Mouse (Mus musculus) testis, adult 2 months (tissue): ENCODE measurements around the gene Ccl22. TPM values are rescaled to one million over a fixed set of nuclear protein-coding genes. Genes with fewer than 3 reads are reported as not detected.

ENCODE experiments used
- H3K27ac ChIP-seq: fragments of 200-500 bp; 2 replicates; pipeline ENCODE4 v1.5.1; 2012; ENCODE audit warnings: low read depth, low read length; ENCODE audit not compliant: control insufficient read depth, insufficient read depth
- H3K27me3 ChIP-seq: fragments of 200-500 bp; 2 replicates; pipeline ENCODE4 v1.6.1; 2012; ENCODE audit warnings: mild to moderate bottlenecking, low read length, moderate library complexity; ENCODE audit not compliant: control insufficient read depth, insufficient read depth
- H3K36me3 ChIP-seq: fragments of 200-500 bp; 2 replicates; pipeline ENCODE4 v1.6.1; 2012; ENCODE audit warnings: mild to moderate bottlenecking, low read length; ENCODE audit not compliant: control insufficient read depth, insufficient read depth
- H3K4me1 ChIP-seq: fragments of 200-500 bp; 2 replicates; pipeline ENCODE4 v1.6.1; 2012; ENCODE audit warnings: low read length; ENCODE audit not compliant: control insufficient read depth, insufficient read depth
- H3K4me3 ChIP-seq: fragments of 200-500 bp; 2 replicates; pipeline ENCODE4 v1.5.1; 2012; ENCODE audit warnings: low read depth, mild to moderate bottlenecking, low read length, moderate library complexity, mixed read lengths; ENCODE audit not compliant: control insufficient read depth
- CTCF ChIP-seq: fragments of 200-500 bp; IDR thresholded peaks from 2 replicates; pipeline ENCODE4 v1.5.1; 2012; ENCODE audit warnings: low read depth, mild to moderate bottlenecking, inconsistent platforms, low read length, moderate library complexity; ENCODE audit not compliant: control insufficient read depth, insufficient read depth, insufficient replicate concordance
- POLR2A ChIP-seq: fragments of 200-500 bp; IDR thresholded peaks from 2 replicates; pipeline ENCODE4 v1.6.1; 2012; ENCODE audit warnings: low read depth, mild to moderate bottlenecking, inconsistent platforms, low read length, moderate library complexity; ENCODE audit not compliant: control insufficient read depth
- polyA plus RNA-seq: library from polyadenylated mRNA; depleted of rRNA; stranded (reverse); fragments of >200 nt; gene quantifications from 2 replicates; pipeline ENCODE4 v1.2.3, GENCODE M21; 2012

The Ccl22 gene
- polyA plus RNA-seq, 1 experiment: 9.5 TPM

DNA sequence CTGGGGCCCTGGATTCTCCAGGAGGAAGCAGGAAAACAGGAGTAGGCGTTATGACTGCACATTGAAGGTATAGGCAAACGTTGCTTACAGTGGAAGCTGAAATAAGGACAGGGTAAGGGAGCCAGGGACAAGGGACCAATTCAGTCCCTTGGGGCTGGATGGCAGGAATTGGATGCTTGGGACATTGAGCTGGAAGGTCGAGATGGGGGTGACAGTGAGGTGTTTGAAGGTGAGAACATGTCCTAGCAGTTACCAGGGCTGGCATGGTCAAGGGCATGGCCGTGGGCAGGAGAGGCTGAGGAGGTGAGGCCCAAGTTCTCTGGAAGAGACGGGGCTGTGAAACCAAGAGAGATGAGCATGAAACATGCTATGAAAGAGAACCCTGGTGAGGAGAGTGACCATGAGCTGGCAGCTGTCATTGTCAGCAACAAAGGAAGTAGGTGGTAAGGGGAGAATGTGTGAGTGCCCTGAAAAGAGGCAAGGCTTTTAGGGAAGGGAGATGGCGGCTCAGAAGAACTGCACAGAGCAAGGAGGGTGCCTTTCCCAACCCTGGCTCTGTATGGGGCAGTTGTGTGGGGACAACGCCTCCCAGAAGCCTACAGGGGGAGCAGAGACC, 10.5 kb upstream of the Ccl22 start:
- no peak overlapping the region for H3K27ac ChIP-seq
- H3K36me3 ChIP-seq: no peaks in the 10 kb centered on the region
- H3K27me3 ChIP-seq: no peaks in the 10 kb centered on the region
- H3K4me3 ChIP-seq: no peak overlapping the region
- H3K4me1 ChIP-seq: no peaks in the 10 kb centered on the region; the same call in 1 of the 2 replicates
- TF ChIP-seq CTCF (no peak), POLR2A (no peak)

- TF ChIP-seq CTCF (no peak), POLR2A (no peak)
- no peaks in the 10 kb centered on the region for H3K27me3 ChIP-seq
- peak overlapping the region; percentile 56; the same call in 1 of the 2 replicates for H3K27ac ChIP-seq
- H3K4me3 ChIP-seq: no peak overlapping the region
- no peaks in the 10 kb centered on the region for H3K36me3 ChIP-seq
- no peaks in the 10 kb centered on the region; the same call in 1 of the 2 replicates for H3K4me1 ChIP-seq
Observed at GRCm38 (mm10) chr8:94735426-94736094, 9.8 kb upstream of the Ccl22 start.

DNA sequence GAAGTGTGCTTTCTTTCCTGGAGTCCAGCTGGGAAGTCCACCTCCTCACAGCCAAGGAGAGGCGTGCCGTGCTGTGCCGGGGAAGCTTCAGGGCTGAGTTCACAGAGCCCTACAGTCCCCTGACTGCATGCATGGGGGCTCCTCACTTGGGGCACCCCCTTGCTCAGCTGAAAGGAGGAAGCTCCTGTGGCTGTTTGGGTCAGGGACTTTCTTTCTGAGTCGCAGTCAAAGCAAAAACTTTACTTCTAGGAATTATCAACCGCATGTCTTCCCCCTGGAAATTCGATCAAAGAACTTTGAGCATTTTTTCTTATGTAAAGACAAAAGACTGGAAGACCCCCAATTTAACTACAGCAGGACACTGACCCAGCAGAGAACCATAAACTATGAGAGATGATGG, 5.6 kb upstream of the Ccl22 start:
- Histone ChIP-seq H3K27me3 (no peaks in the 10 kb centered on the region), H3K4me1 (peaks cover under 1% of the 10 kb centered on the region; the same call in 1 of the 2 replicates), H3K36me3 (no peaks in the 10 kb centered on the region), H3K27ac (no peak overlapping the region), H3K4me3 (no peak overlapping the region)
- TF ChIP-seq POLR2A (no peak), CTCF (no peak)

- H3K27me3 ChIP-seq: no peaks in the 10 kb centered on the region
- no peak overlapping the region for H3K27ac ChIP-seq
- H3K36me3 ChIP-seq: no peaks in the 10 kb centered on the region
- H3K4me1 ChIP-seq: peaks cover 2% of the 10 kb centered on the region; the same call in 1 of the 2 replicates
- no peak overlapping the region for H3K4me3 ChIP-seq
- TF ChIP-seq POLR2A: no peak
- peak; percentile 31; the same call in 1 of the 2 replicates for TF ChIP-seq CTCF
Observed at GRCm38 (mm10) chr8:94740591-94740990, 4.8 kb upstream of the Ccl22 start.

DNA sequence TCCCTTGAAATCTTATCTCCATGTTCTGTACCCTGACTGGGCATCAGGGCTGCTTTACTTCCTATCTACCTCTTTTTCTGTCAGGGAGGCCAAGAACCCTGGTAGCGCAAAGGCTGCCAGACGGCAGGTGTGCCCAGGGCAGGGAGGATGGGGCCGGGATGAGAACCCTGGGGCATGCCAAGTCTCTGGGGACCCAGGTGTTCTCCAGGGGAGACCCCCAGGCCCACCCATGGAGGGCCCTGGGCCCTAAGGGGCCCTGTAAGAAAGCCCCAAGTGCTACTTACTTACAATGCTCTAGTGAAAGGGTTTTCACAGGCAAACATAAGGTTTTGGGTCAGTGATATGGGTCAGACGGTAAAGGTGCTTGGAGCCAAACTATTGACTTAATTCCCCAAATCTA, 3.7 kb upstream of the Ccl22 start:
- H3K27me3 ChIP-seq: no peaks in the 10 kb centered on the region
- no peak for TF ChIP-seq POLR2A
- TF ChIP-seq CTCF: no peak
- no peak overlapping the region for H3K27ac ChIP-seq
- no peaks in the 10 kb centered on the region for H3K36me3 ChIP-seq
- H3K4me1 ChIP-seq: peaks cover 2% of the 10 kb centered on the region; the same call in 1 of the 2 replicates
- no peak overlapping the region for H3K4me3 ChIP-seq

- Histone ChIP-seq H3K36me3 (no peaks in the 10 kb centered on the region), H3K27ac (no peak overlapping the region), H3K4me1 (peaks cover 2% of the 10 kb centered on the region; the same call in 1 of the 2 replicates), H3K27me3 (no peaks in the 10 kb centered on the region), H3K4me3 (no peak overlapping the region)
- TF ChIP-seq POLR2A (no peak), CTCF (no peak)
Observed at GRCm38 (mm10) chr8:94744484-94744883, 906 bp upstream of the Ccl22 start.

GRCm38 (mm10) chr8:94744972-94745371, 418 bp upstream of the Ccl22 start:
- no peak overlapping the region for H3K27ac ChIP-seq
- H3K27me3 ChIP-seq: no peaks in the 10 kb centered on the region
- peaks cover 2% of the 10 kb centered on the region; the same call in 1 of the 2 replicates for H3K4me1 ChIP-seq
- peak overlapping the region; percentile 42 for H3K4me3 ChIP-seq
- H3K36me3 ChIP-seq: no peaks in the 10 kb centered on the region
- TF ChIP-seq CTCF: no peak
